ENCODE assay signal across 29 mouse cellular contexts in the genomic region with DNA sequence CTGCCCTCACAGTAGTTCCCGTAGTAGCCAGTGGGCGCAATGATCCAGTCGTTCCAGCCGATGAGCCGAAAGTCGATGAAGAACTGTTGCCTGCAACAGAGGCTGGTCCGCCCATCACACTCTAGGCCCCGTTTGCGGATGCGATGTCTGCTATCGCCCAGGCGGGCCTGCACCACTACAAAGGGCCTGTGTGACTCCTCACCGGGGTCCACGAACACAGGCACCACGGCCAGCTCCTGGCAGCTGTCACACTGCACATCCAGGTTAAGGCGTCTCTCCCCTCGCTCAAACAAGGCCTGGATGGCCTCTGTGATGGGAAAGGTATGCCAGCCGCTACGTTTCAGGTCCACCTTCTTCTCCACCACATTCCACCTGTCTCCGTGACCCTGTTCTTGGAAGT. TPM values are rescaled to one million over a fixed set of nuclear protein-coding genes. Genes with fewer than 3 reads are reported as not detected.
A peak's percentile ranks its signal among the peaks of the same experiment; 100 is the strongest.
DNase-seq lines count a peak whose midpoint lies in the region; ATAC-seq and TF ChIP-seq lines count a peak whose summit lies in the region.
"Had no signal": no experiment of that assay in that cellular context is flagged by ENCODE, and none has a peak within 500 bp of the region (broad histone marks: within the 10 kb centered on the region; RNA-seq: fewer than 3 reads in every experiment).

No protein-coding gene starts in this region.

- H3K4me1 ChIP-seq in hindbrain, postnatal 0 days (ENCODE audit: insufficient read depth, low read length), result peaks cover 16% of the 10 kb centered on the region
- H3K4me1 ChIP-seq in hindbrain, embryonic 14.5 days (replicated peaks; ENCODE audit: control insufficient read depth, insufficient read depth, low read length), result peaks cover 19% of the 10 kb centered on the region
- H3K4me1 ChIP-seq in limb, embryonic 13.5 days, result peaks cover 36% of the 10 kb centered on the region
- H3K4me1 ChIP-seq in liver, embryonic 11.5 days (replicated peaks; ENCODE audit: control insufficient read depth, insufficient read depth, low read length), result peaks cover 6% of the 10 kb centered on the region; the same call in 1 of the 2 replicates

- ATAC-seq in hindbrain, postnatal 0 days, result no peak
- ATAC-seq in hindbrain, embryonic 14.5 days (ENCODE audit: low FRiP score), result no peak
- ATAC-seq in limb, embryonic 13.5 days (ENCODE audit: low FRiP score, low read depth), result 0 out of 2 replicates have a peak, but pooled peaks have one; percentile 10
- ATAC-seq in liver, embryonic 11.5 days (replicated peaks; ENCODE audit: low FRiP score), result no peak
- ATAC-seq: forebrain, embryonic 13.5 days; intestine, embryonic 16.5 days; midbrain, embryonic 15.5 days; Patski had no signal

- H3K4me3 ChIP-seq in hindbrain, postnatal 0 days (ENCODE audit: low read length), result no peak overlapping the region
- H3K4me3 ChIP-seq in hindbrain, embryonic 14.5 days (replicated peaks; ENCODE audit: low read length), result no peak overlapping the region
- no peak overlapping the region for H3K4me3 ChIP-seq in limb, embryonic 13.5 days
- no peak overlapping the region for H3K4me3 ChIP-seq in liver, embryonic 11.5 days (ENCODE audit: low read depth, low read length)
- H3K4me3 ChIP-seq: embryonic facial prominence, embryonic 15.5 days; forebrain, embryonic 13.5 days; gastrocnemius, adult 2 months; heart, embryonic 12.5 days; liver, embryonic 15.5 days; midbrain, embryonic 10.5 days; midbrain, embryonic 15.5 days; neural tube, embryonic 13.5 days; stomach, embryonic 15.5 days had no signal

- intact Hi-C loops in heart, postnatal 10 days (cut with DNase I), result no loop called here

- peak overlapping the region; percentile 26; the same call in 1 of the 2 replicates for H3K27ac ChIP-seq in hindbrain, postnatal 0 days
- H3K27ac ChIP-seq in hindbrain, embryonic 14.5 days, result no peak overlapping the region
- no peak overlapping the region for H3K27ac ChIP-seq in limb, embryonic 13.5 days
- H3K27ac ChIP-seq in liver, embryonic 11.5 days (ENCODE audit: low read depth, low read length), result no peak overlapping the region
- H3K27ac ChIP-seq: embryonic facial prominence, embryonic 15.5 days; forebrain, embryonic 13.5 days; gastrocnemius, adult 2 months; liver, embryonic 15.5 days; midbrain, embryonic 10.5 days; midbrain, embryonic 15.5 days; stomach, embryonic 15.5 days had no signal

- no peak overlapping the region for H3K9ac ChIP-seq in hindbrain, postnatal 0 days (replicated peaks; ENCODE audit: low read length)
- H3K9ac ChIP-seq in hindbrain, embryonic 14.5 days, result no peak overlapping the region
- H3K9ac ChIP-seq in limb, embryonic 13.5 days, result no peak overlapping the region
- H3K9ac ChIP-seq in liver, embryonic 11.5 days (ENCODE audit: low read depth, low read length), result no peak overlapping the region
- H3K9ac ChIP-seq: embryonic facial prominence, embryonic 15.5 days; forebrain, embryonic 13.5 days; heart, embryonic 12.5 days; liver, embryonic 15.5 days; lung, embryonic 14.5 days; midbrain, embryonic 15.5 days; neural tube, embryonic 13.5 days; stomach, embryonic 15.5 days had no signal

- no peaks in the 10 kb centered on the region for H3K9me3 ChIP-seq in hindbrain, postnatal 0 days (ENCODE audit: low read length)
- no peaks in the 10 kb centered on the region for H3K9me3 ChIP-seq in hindbrain, embryonic 14.5 days (ENCODE audit: control insufficient read depth, low read length)
- H3K9me3 ChIP-seq in limb, embryonic 13.5 days, result no peaks in the 10 kb centered on the region
- no peaks in the 10 kb centered on the region for H3K9me3 ChIP-seq in liver, embryonic 11.5 days (ENCODE audit: control insufficient read depth, low read length)
- H3K9me3 ChIP-seq: embryonic facial prominence, embryonic 15.5 days; forebrain, embryonic 13.5 days; heart, embryonic 12.5 days; liver, embryonic 15.5 days; midbrain, embryonic 10.5 days; midbrain, embryonic 15.5 days; neural tube, embryonic 13.5 days; stomach, embryonic 15.5 days had no signal

- TF ChIP-seq CTCF in hindbrain, postnatal 0 days (IDR thresholded peaks at IDR 0.05; ENCODE audit: low read depth), result no peak

- H3K36me3 ChIP-seq in hindbrain, postnatal 0 days (ENCODE audit: insufficient read depth, low read length), result no peaks in the 10 kb centered on the region
- H3K36me3 ChIP-seq in hindbrain, embryonic 14.5 days (replicated peaks; ENCODE audit: control insufficient read depth, insufficient read depth), result no peaks in the 10 kb centered on the region
- H3K36me3 ChIP-seq in limb, embryonic 13.5 days, result no peaks in the 10 kb centered on the region
- no peaks in the 10 kb centered on the region for H3K36me3 ChIP-seq in liver, embryonic 11.5 days (ENCODE audit: control insufficient read depth, insufficient read depth, low read length)
- H3K36me3 ChIP-seq: embryonic facial prominence, embryonic 15.5 days; heart, embryonic 12.5 days; liver, embryonic 15.5 days; midbrain, embryonic 10.5 days; midbrain, embryonic 15.5 days; neural tube, embryonic 13.5 days; stomach, embryonic 15.5 days had no signal

- peaks cover 8% of the 10 kb centered on the region; the same call in 1 of the 2 replicates for H3K27me3 ChIP-seq in hindbrain, postnatal 0 days (ENCODE audit: insufficient read depth, low read length)
- H3K27me3 ChIP-seq in hindbrain, embryonic 14.5 days (ENCODE audit: control insufficient read depth, insufficient read depth, low read length), result peaks cover 45% of the 10 kb centered on the region
- peaks cover 73% of the 10 kb centered on the region for H3K27me3 ChIP-seq in limb, embryonic 13.5 days
- peaks cover 65% of the 10 kb centered on the region for H3K27me3 ChIP-seq in liver, embryonic 11.5 days (replicated peaks; ENCODE audit: control insufficient read depth, insufficient read depth, low read length)
- H3K27me3 ChIP-seq: Patski had no signal

- no peak for DNase-seq in hindbrain, postnatal 0 days (ENCODE audit: low spot score)
- DNase-seq in hindbrain, embryonic 14.5 days (ENCODE audit: low spot score), result no peak
- DNase-seq in ES-CJ7 (ENCODE audit: low read depth, low spot score), result peak; percentile 59
- peak; percentile 59 for DNase-seq in ZHBTc4 (ENCODE audit: low read depth, low spot score)
- no peak for DNase-seq in heart, postnatal 10 days
- no peak for DNase-seq in liver, embryonic 11.5 days (ENCODE audit: low spot score)
- DNase-seq: adrenal gland, adult 2 months; cerebellum, adult 2 months; gastrocnemius, adult 2 months; gastrocnemius, postnatal 36 days; heart, adult 18-20 months; kidney, adult 9 months; kidney, postnatal 10 days; layer of hippocampus, adult 9-11 months; liver; lung, embryonic 14.5 days had no signal

- H3K4me2 ChIP-seq in hindbrain, postnatal 0 days (ENCODE audit: low read depth, low read length), result no peak overlapping the region
- no peak overlapping the region for H3K4me2 ChIP-seq in hindbrain, embryonic 14.5 days (replicated peaks)
- H3K4me2 ChIP-seq in limb, embryonic 13.5 days (replicated peaks), result peak overlapping the region; percentile 21
- H3K4me2 ChIP-seq in liver, embryonic 11.5 days, result no peak overlapping the region
- H3K4me2 ChIP-seq: embryonic facial prominence, embryonic 15.5 days; heart, embryonic 12.5 days; liver, embryonic 15.5 days; lung, embryonic 14.5 days; midbrain, embryonic 15.5 days; stomach, embryonic 15.5 days had no signal

- 77% methylated on average over 20 of the region's 20 CpGs for WGBS in hindbrain, postnatal 0 days
- WGBS in hindbrain, embryonic 14.5 days, result 83% methylated on average over 20 of the region's 20 CpGs
- 72% methylated on average over 20 of the region's 20 CpGs for WGBS in limb, embryonic 13.5 days
- 68% methylated on average over 20 of the region's 20 CpGs for WGBS in liver, embryonic 11.5 days

RNA-seq across cellular contexts. Expression of gene Inhbb, which starts 4.5 kb away (rescaled TPM):
- 7.1 and 9.9 TPM in 2 replicates for total RNA-seq in hindbrain, postnatal 0 days (2014; rRNA removed)
- polyA plus RNA-seq in hindbrain, postnatal 0 days (2015; fragmentation: Nextera tagmentation; extraction: Ambion mirVana), result 3.3 and 3.4 TPM in 2 replicates
- polyA plus RNA-seq in hindbrain, embryonic 14.5 days (2014; fragmentation: Nextera tagmentation; extraction: Ambion mirVana), result 1.8 and 2.7 TPM in 2 replicates
- polyA plus RNA-seq in limb, embryonic 13.5 days (2015; fragmentation: Nextera tagmentation; extraction: Ambion mirVana), result 0.73 and 0.79 TPM in 2 replicates
- 1 to 10 TPM; 1.1 to 1.2 TPM for total RNA-seq in heart, postnatal 10 days (2021)
- polyA plus RNA-seq in liver, embryonic 11.5 days (2014; fragmentation: Nextera tagmentation; extraction: Ambion mirVana), result 0.06 and 0.11 TPM in 2 replicates
- total RNA-seq: hematopoietic stem cell, adult 5-6 weeks; megakaryocyte progenitor cell, adult 5-6 weeks had no signal

Comparison
In these comparisons a context has a peak if more than half of its experiments do, and no peak if none do; other contexts are left out.
1. DNase-seq: peak in ES-CJ7 (single experiment) and ZHBTc4 (single experiment); none in hindbrain, postnatal 0 days (single experiment), hindbrain, embryonic 14.5 days (single experiment), heart, postnatal 10 days (0 of 2) and liver, embryonic 11.5 days (single experiment).